Mouse (Mus musculus) brown adipose tissue, adult 24 weeks (tissue): ENCODE results near the gene Foxf2. TPM values are rescaled to one million over a fixed set of nuclear protein-coding genes. Genes with fewer than 3 reads are reported as not detected.
A peak's percentile ranks its signal among the peaks of the same experiment; 100 is the strongest.

Experiments
- H3K27ac ChIP-seq: fragments of 200-500 bp; replicated peaks from 2 replicates; pipeline ENCODE4 v1.5.1; 2012; ENCODE audit warnings: low read depth, mild to moderate bottlenecking, low read length
- H3K4me1 ChIP-seq: fragments of 200-500 bp; 2 replicates; pipeline ENCODE4 v1.6.1; 2012; ENCODE audit warnings: low read length, mixed read lengths; ENCODE audit not compliant: control insufficient read depth, insufficient read depth, insufficient read length
- H3K4me3 ChIP-seq: fragments of 200-500 bp; 2 replicates; pipeline ENCODE4 v1.5.1; 2012; ENCODE audit warnings: low read depth, mild to moderate bottlenecking, low read length, moderate library complexity; ENCODE audit not compliant: insufficient read depth
- polyA plus RNA-seq: library from polyadenylated mRNA; stranded (reverse); fragments of >200 nt; gene quantifications from 2 replicates; pipeline ENCODE4 v1.2.4, GENCODE M21; 2012; ENCODE audit not compliant: missing spikeins, insufficient read depth, insufficient read length

Gene Foxf2
- polyA plus RNA-seq = not detected in 2 replicates

GRCm38 (mm10) chr13:31625333-31626101 is at the start of gene Foxf2:
TSS of gene Foxf2 (plus strand) at chr13:31625816.
- Histone ChIP-seq H3K27ac (no peak within 1 kb of the TSS), H3K4me1 (no peaks in the 10 kb centered on the region), H3K4me3 (peak within 1 kb of the TSS; percentile 32)

GRCm38 (mm10) chr13:31576696-31577095 is 48.9 kb upstream of the Foxf2 start:
- peaks cover 6% of the 10 kb centered on the region; the same call in 1 of the 2 replicates for H3K4me1 ChIP-seq
- H3K4me3 ChIP-seq = no peak overlapping the region
- H3K27ac ChIP-seq = no peak overlapping the region

- Histone ChIP-seq H3K4me3 (no peak overlapping the region), H3K27ac (peak overlapping the region; percentile 30; the same call in 1 of the 2 replicates), H3K4me1 (peaks cover 6% of the 10 kb centered on the region; the same call in 1 of the 2 replicates)
Observed at GRCm38 (mm10) chr13:31577576-31577975, 48.0 kb upstream of the Foxf2 start.

GRCm38 (mm10) chr13:31578389-31578788 is 47.2 kb upstream of the Foxf2 start:
- Histone ChIP-seq H3K27ac (no peak overlapping the region), H3K4me1 (peaks cover 6% of the 10 kb centered on the region; the same call in 1 of the 2 replicates), H3K4me3 (no peak overlapping the region)

- Histone ChIP-seq H3K27ac (no peak overlapping the region), H3K4me3 (no peak overlapping the region), H3K4me1 (peaks cover 6% of the 10 kb centered on the region; the same call in 1 of the 2 replicates)
Observed at GRCm38 (mm10) chr13:31579866-31580265, 45.8 kb upstream of the Foxf2 start.

GRCm38 (mm10) chr13:31587341-31587740 is 38.3 kb upstream of the Foxf2 start:
- Histone ChIP-seq H3K27ac (0 out of 2 replicates have a peak overlapping the region, but pooled peaks have one; percentile 42), H3K4me1 (no peaks in the 10 kb centered on the region), H3K4me3 (no peak overlapping the region)

GRCm38 (mm10) chr13:31599576-31599975 is 26.0 kb upstream of the Foxf2 start:
- H3K4me1 ChIP-seq = no peaks in the 10 kb centered on the region
- peak overlapping the region; percentile 35; the same call in 1 of the 2 replicates for H3K27ac ChIP-seq
- no peak overlapping the region for H3K4me3 ChIP-seq

GRCm38 (mm10) chr13:31603964-31604363 is 21.7 kb upstream of the Foxf2 start:
- H3K27ac ChIP-seq = no peak overlapping the region
- no peak overlapping the region for H3K4me3 ChIP-seq
- no peaks in the 10 kb centered on the region for H3K4me1 ChIP-seq

- Histone ChIP-seq H3K27ac (no peak overlapping the region), H3K4me3 (no peak overlapping the region), H3K4me1 (no peaks in the 10 kb centered on the region)
Observed at GRCm38 (mm10) chr13:31614724-31615465, 10.7 kb upstream of the Foxf2 start.

GRCm38 (mm10) chr13:31615561-31616165 is 10.0 kb upstream of the Foxf2 start:
- Histone ChIP-seq H3K4me1 (no peaks in the 10 kb centered on the region), H3K4me3 (no peak overlapping the region), H3K27ac (no peak overlapping the region)

GRCm38 (mm10) chr13:31618001-31618400 is 7.6 kb upstream of the Foxf2 start:
- Histone ChIP-seq H3K4me3 (peak overlapping the region; percentile 16; the same call in 1 of the 2 replicates), H3K4me1 (no peaks in the 10 kb centered on the region), H3K27ac (no peak overlapping the region)

GRCm38 (mm10) chr13:31618416-31618815 is 7.2 kb upstream of the Foxf2 start:
- Histone ChIP-seq H3K4me3 (peak overlapping the region; percentile 16; the same call in 1 of the 2 replicates), H3K4me1 (no peaks in the 10 kb centered on the region)

GRCm38 (mm10) chr13:31618919-31619655 is 6.5 kb upstream of the Foxf2 start:
- H3K27ac ChIP-seq = no peak overlapping the region
- no peak overlapping the region for H3K4me3 ChIP-seq
- no peaks in the 10 kb centered on the region for H3K4me1 ChIP-seq

More at GRCm38 (mm10) chr13:31618416-31618815, 7.2 kb upstream of the Foxf2 start:
- no peak overlapping the region for H3K27ac ChIP-seq

- no peak overlapping the region for H3K4me3 ChIP-seq
- H3K4me1 ChIP-seq = no peaks in the 10 kb centered on the region
- H3K27ac ChIP-seq = no peak overlapping the region
Observed at GRCm38 (mm10) chr13:31619826-31620498, 5.7 kb upstream of the Foxf2 start.
